Mouse (Mus musculus) liver, embryonic 14.5 days (tissue): ENCODE data around the gene Ufc1.

Source experiments
- CTCF ChIP-seq: IDR thresholded peaks from 2 replicates; pipeline ENCODE4 v1.5.1; 2016; ENCODE audit warnings: antibody characterized with exemption, low read depth, control low read depth
- EP300 ChIP-seq: IDR thresholded peaks from 2 replicates; pipeline ENCODE4 v1.6.1; 2016; ENCODE audit warnings: antibody characterized with exemption, low read depth

DNA sequence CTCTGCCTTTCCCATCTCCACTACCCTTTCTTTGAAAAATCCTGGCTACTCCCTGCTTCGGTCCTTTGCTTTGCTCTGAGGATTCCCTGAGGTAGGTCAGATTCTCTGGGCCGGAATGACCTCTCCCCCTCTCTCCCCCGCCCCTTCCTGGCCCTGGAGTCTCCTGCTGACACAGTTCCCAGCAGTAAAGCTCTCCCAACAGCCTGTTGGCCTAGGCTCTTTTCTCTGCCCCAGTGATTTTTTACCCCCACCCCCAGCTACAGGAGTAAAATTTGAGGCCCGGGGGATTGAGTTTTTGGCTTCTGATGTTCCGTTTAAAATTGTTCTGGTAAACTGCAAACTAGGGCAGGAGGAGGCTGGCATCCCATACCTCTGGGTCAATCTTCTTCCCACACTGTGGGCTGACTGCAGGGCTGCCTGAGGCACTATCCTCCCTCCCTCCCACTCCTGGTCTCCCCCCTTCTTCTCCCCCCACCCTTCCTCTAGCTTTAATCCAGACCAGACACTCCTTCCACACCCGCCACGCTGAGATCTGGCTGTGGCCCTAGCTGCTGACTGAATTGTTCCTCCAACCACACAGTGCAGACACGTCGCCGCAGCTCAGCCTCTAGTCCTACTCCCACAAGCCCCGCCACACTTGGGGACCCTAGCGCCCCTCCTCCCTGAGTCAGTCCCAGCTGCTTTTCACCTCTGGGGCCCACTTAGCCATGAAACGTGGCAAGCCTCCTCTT is 43.1 kb downstream of the Ufc1 start:
- TF ChIP-seq CTCF, result no peak
- TF ChIP-seq EP300, result no peak
